Mouse (Mus musculus): ENCODE measurements around the gene Crbn. TPM values are rescaled to one million over a fixed set of nuclear protein-coding genes. Genes with fewer than 3 reads are reported as not detected.

Crbn gene
- total RNA-seq, 1 experiment = 33.9 TPM

- Histone ChIP-seq H3K4me3 (ENCODE audit: insufficient read depth in 1 of 2, low read depth in 1 of 2, low read length in 2 of 2, poor library complexity in 1 of 2, severe bottlenecking in 1 of 2) (no peak overlapping the region), H3K4me1 (ENCODE audit: control insufficient read depth in 2 of 2, insufficient read depth in 2 of 2, low read length in 2 of 2, poor library complexity in 1 of 2) (peaks cover 0 to 2% of the 10 kb centered on the region in 2 experiments; a peak in 1 of 4 replicates), H3K9me3 (ENCODE audit: control insufficient read depth, insufficient read depth, low read depth, low read length) (no peaks in the 10 kb centered on the region), H3K36me3 (ENCODE audit: control insufficient read depth, insufficient read depth, low read length, poor library complexity, severe bottlenecking) (peaks cover 3% of the 10 kb centered on the region), H3K27ac (ENCODE audit: insufficient read depth, low read depth, low read length, poor library complexity, severe bottlenecking) (no peak overlapping the region), H3K9ac (ENCODE audit: insufficient read depth, low read depth, low read length, poor library complexity, severe bottlenecking) (no peak overlapping the region)
- TF ChIP-seq ZNF384 (IDR thresholded peaks at IDR 0.05; ENCODE audit: low read depth, low read length) (no peak), MAFK (IDR thresholded peaks at IDR 0.05; ENCODE audit: insufficient read depth, low read depth, low read length) (no peak), CHD2 (IDR thresholded peaks at IDR 0.05; ENCODE audit: low read depth, low read length) (no peak)
- in situ Hi-C loops (cut with MboI; ENCODE audit: low sequenced_read_pairs in 2 of 2, unreplicated experiment in 2 of 2) = no loop called here
- no peak for DNase-seq (ENCODE audit: low read depth, low spot score)
Observed at GRCm38 (mm10) chr6:106766774-106767173, 33.1 kb downstream of the Crbn start.

GRCm38 (mm10) chr6:106765892-106766291 lies 34.0 kb downstream of the Crbn start:
- in situ Hi-C loops (cut with MboI; ENCODE audit: low sequenced_read_pairs in 2 of 2, unreplicated experiment in 2 of 2) = no loop called here
- no peak overlapping the region for H3K9ac ChIP-seq (ENCODE audit: insufficient read depth, low read depth, low read length, poor library complexity, severe bottlenecking)
- peaks cover 0 to 2% of the 10 kb centered on the region in 2 experiments; a peak in 1 of 4 replicates for H3K4me1 ChIP-seq (ENCODE audit: control insufficient read depth in 2 of 2, insufficient read depth in 2 of 2, low read length in 2 of 2, poor library complexity in 1 of 2)
- no peaks in the 10 kb centered on the region; the same call in 1 of the 2 replicates for H3K36me3 ChIP-seq (ENCODE audit: control insufficient read depth, insufficient read depth, low read length, poor library complexity, severe bottlenecking)
- no peaks in the 10 kb centered on the region for H3K9me3 ChIP-seq (ENCODE audit: control insufficient read depth, insufficient read depth, low read depth, low read length)
- H3K27ac ChIP-seq (ENCODE audit: insufficient read depth, low read depth, low read length, poor library complexity, severe bottlenecking) = no peak overlapping the region
- TF ChIP-seq HCFC1 (IDR thresholded peaks at IDR 0.05; ENCODE audit: borderline replicate concordance, insufficient read depth, low read length) (no peak), CHD2 (IDR thresholded peaks at IDR 0.05; ENCODE audit: low read depth, low read length) (no peak), MAFK (IDR thresholded peaks at IDR 0.05; ENCODE audit: insufficient read depth, low read depth, low read length) (no peak)
- DNase-seq (ENCODE audit: low read depth, low spot score) = no peak
- H3K4me3 ChIP-seq (ENCODE audit: insufficient read depth in 1 of 2, low read depth in 1 of 2, low read length in 2 of 2, poor library complexity in 1 of 2, severe bottlenecking in 1 of 2) = no peak overlapping the region

- no peak overlapping the region for H3K4me3 ChIP-seq (ENCODE audit: insufficient read depth in 1 of 2, low read depth in 1 of 2, low read length in 2 of 2, poor library complexity in 1 of 2, severe bottlenecking in 1 of 2)
- no peaks in the 10 kb centered on the region for H3K4me1 ChIP-seq (ENCODE audit: control insufficient read depth in 2 of 2, insufficient read depth in 2 of 2, low read length in 2 of 2, poor library complexity in 1 of 2)
- H3K9ac ChIP-seq (ENCODE audit: insufficient read depth, low read depth, low read length, poor library complexity, severe bottlenecking) = no peak overlapping the region
- no peaks in the 10 kb centered on the region for H3K9me3 ChIP-seq (ENCODE audit: control insufficient read depth, insufficient read depth, low read depth, low read length)
- no peaks in the 10 kb centered on the region for H3K36me3 ChIP-seq (ENCODE audit: control insufficient read depth, insufficient read depth, low read length, poor library complexity, severe bottlenecking)
- no peak for DNase-seq (ENCODE audit: low read depth, low spot score)
- H3K27ac ChIP-seq (ENCODE audit: insufficient read depth, low read depth, low read length, poor library complexity, severe bottlenecking) = no peak overlapping the region
- in situ Hi-C loops (cut with MboI; ENCODE audit: low sequenced_read_pairs in 2 of 2, unreplicated experiment in 2 of 2) = no loop called here
- no peak for TF ChIP-seq ZC3H11A (IDR thresholded peaks at IDR 0.05; ENCODE audit: borderline replicate concordance, low read depth, low read length)
- no peak for TF ChIP-seq CHD2 (IDR thresholded peaks at IDR 0.05; ENCODE audit: low read depth, low read length)
- no peak for TF ChIP-seq ZNF384 (IDR thresholded peaks at IDR 0.05; ENCODE audit: low read depth, low read length)
- no peak for TF ChIP-seq HCFC1 (IDR thresholded peaks at IDR 0.05; ENCODE audit: borderline replicate concordance, insufficient read depth, low read length)
- TF ChIP-seq MAFK (IDR thresholded peaks at IDR 0.05; ENCODE audit: insufficient read depth, low read depth, low read length) = no peak
Observed at GRCm38 (mm10) chr6:106761486-106761885, 38.4 kb downstream of the Crbn start.

- Histone ChIP-seq H3K9me3 (ENCODE audit: control insufficient read depth, insufficient read depth, low read depth, low read length) (no peaks in the 10 kb centered on the region), H3K36me3 (ENCODE audit: control insufficient read depth, insufficient read depth, low read length, poor library complexity, severe bottlenecking) (no peaks in the 10 kb centered on the region), H3K4me3 (ENCODE audit: insufficient read depth in 1 of 2, low read depth in 1 of 2, low read length in 2 of 2, poor library complexity in 1 of 2, severe bottlenecking in 1 of 2) (no peak overlapping the region), H3K27ac (ENCODE audit: insufficient read depth, low read depth, low read length, poor library complexity, severe bottlenecking) (no peak overlapping the region), H3K9ac (ENCODE audit: insufficient read depth, low read depth, low read length, poor library complexity, severe bottlenecking) (no peak overlapping the region), H3K4me1 (ENCODE audit: control insufficient read depth in 2 of 2, insufficient read depth in 2 of 2, low read length in 2 of 2, poor library complexity in 1 of 2) (no peaks in the 10 kb centered on the region)
- TF ChIP-seq MAFK (IDR thresholded peaks at IDR 0.05; ENCODE audit: insufficient read depth, low read depth, low read length) (no peak), ZC3H11A (IDR thresholded peaks at IDR 0.05; ENCODE audit: borderline replicate concordance, low read depth, low read length) (no peak)
- no peak for DNase-seq (ENCODE audit: low read depth, low spot score)
- in situ Hi-C loops (cut with MboI; ENCODE audit: low sequenced_read_pairs in 2 of 2, unreplicated experiment in 2 of 2) = no loop called here
Observed at GRCm38 (mm10) chr6:106760473-106761218, 39.2 kb downstream of the Crbn start.

DNA sequence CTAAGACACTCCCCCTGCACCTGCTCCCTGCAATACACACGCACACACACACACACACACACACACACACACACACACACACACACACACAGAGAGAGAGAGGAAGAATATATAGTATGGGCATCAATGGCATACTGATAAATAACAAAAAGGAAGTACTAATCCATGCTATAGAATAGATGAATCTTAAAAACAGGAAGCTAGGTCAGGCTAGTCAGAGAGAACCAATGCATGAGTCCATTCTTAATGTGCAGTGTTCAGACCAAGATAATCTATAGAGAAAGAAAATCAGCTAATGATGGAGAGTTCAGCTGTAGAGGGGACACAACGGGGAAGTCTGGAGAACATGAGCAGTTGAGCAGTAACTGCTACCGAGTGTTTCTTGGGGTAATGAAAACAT lies 41.6 kb downstream of the Crbn start:
- H3K36me3 ChIP-seq (ENCODE audit: control insufficient read depth, insufficient read depth, low read length, poor library complexity, severe bottlenecking) = no peaks in the 10 kb centered on the region
- H3K9me3 ChIP-seq (ENCODE audit: control insufficient read depth, insufficient read depth, low read depth, low read length) = no peaks in the 10 kb centered on the region
- no peaks in the 10 kb centered on the region for H3K4me1 ChIP-seq (ENCODE audit: control insufficient read depth in 2 of 2, insufficient read depth in 2 of 2, low read length in 2 of 2, poor library complexity in 1 of 2)
- in situ Hi-C loops (cut with MboI; ENCODE audit: low sequenced_read_pairs in 2 of 2, unreplicated experiment in 2 of 2) = no loop called here
- no peak for TF ChIP-seq ZNF384 (IDR thresholded peaks at IDR 0.05; ENCODE audit: low read depth, low read length)
- no peak for TF ChIP-seq ZC3H11A (IDR thresholded peaks at IDR 0.05; ENCODE audit: borderline replicate concordance, low read depth, low read length)
- no peak for TF ChIP-seq MAFK (IDR thresholded peaks at IDR 0.05; ENCODE audit: insufficient read depth, low read depth, low read length)
- no peak for TF ChIP-seq HCFC1 (IDR thresholded peaks at IDR 0.05; ENCODE audit: borderline replicate concordance, insufficient read depth, low read length)
- no peak for TF ChIP-seq CHD2 (IDR thresholded peaks at IDR 0.05; ENCODE audit: low read depth, low read length)
- H3K27ac ChIP-seq (ENCODE audit: insufficient read depth, low read depth, low read length, poor library complexity, severe bottlenecking) = no peak overlapping the region
- no peak overlapping the region for H3K9ac ChIP-seq (ENCODE audit: insufficient read depth, low read depth, low read length, poor library complexity, severe bottlenecking)
- no peak overlapping the region for H3K4me3 ChIP-seq (ENCODE audit: insufficient read depth in 1 of 2, low read depth in 1 of 2, low read length in 2 of 2, poor library complexity in 1 of 2, severe bottlenecking in 1 of 2)
- no peak for DNase-seq (ENCODE audit: low read depth, low spot score)

Data from ES-E14 (cell line).